Mouse (Mus musculus) heart, adult 2 months (tissue): Measurements from ENCODE around the gene Evc.
A peak's percentile ranks its signal among the peaks of the same experiment; 100 is the strongest.

Experiments used
- CTCF ChIP-seq: fragments of 200-600 bp; IDR thresholded peaks from 2 replicates; pipeline ENCODE4 v1.8.1; 2022; ENCODE audit warnings: antibody characterized with exemption, mild to moderate bottlenecking, moderate library complexity
- POLR2A ChIP-seq: fragments of 200-500 bp; IDR thresholded peaks from 2 replicates; pipeline ENCODE4 v1.6.1; 2011; ENCODE audit warnings: mild to moderate bottlenecking, low read depth, low read length, control low read depth; ENCODE audit not compliant: insufficient read depth

GRCm38 (mm10) chr5:37245651-37246050, 91.0 kb downstream of the Evc start:
- no peak for TF ChIP-seq POLR2A
- peak; percentile 38 for TF ChIP-seq CTCF
